Mouse (Mus musculus) urinary bladder, adult 2 months (tissue): ENCODE measurements around the gene Micu2. TPM values are rescaled to one million over a fixed set of nuclear protein-coding genes. Genes with fewer than 3 reads are reported as not detected.
"Not testable (repeated sequence)": the region's sequence is repeated elsewhere in the genome, so short reads cannot be mapped to it uniquely, and the experiment has no call there.

Source experiments
- DNase-seq: peaks from one replicate; pipeline ENCODE4 v3.0.0; 2022; ENCODE audit warnings: low spot score
- polyA plus RNA-seq: library from polyadenylated mRNA; depleted of rRNA; stranded (reverse); fragments of >200 nt; gene quantifications from 2 replicates; pipeline ENCODE4 v1.2.3, GENCODE M21; 2012

The Micu2 gene
- polyA plus RNA-seq, 1 experiment: 35.2 TPM

DNA sequence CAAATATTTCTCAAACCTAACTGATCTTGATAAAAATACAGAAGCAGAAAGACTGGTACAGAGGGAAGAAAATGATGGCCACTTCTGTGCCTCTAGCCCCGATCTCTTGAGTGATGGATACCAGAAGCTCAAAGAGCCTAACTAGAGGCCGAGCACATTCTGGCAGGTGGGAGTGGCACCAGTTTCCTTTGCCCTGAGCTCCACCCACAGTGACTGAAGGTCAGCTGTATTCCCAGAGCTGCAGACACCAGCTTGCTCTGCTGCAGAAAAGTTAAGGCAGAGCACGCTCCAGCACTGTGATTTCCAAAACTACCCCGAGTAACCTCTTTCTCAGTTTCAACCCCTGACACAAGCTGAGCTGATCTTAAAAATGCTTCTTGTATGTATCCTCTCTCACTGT is 37.2 kb downstream of the Micu2 start:
- DNase-seq: no peak

GRCm38 (mm10) chr14:57951089-57951488 is 48.0 kb downstream of the Micu2 start:
- no peak for DNase-seq

GRCm38 (mm10) chr14:57945834-57946233 is 53.2 kb downstream of the Micu2 start:
- DNase-seq: no peak

- DNase-seq: no peak
These were observed 61.8 kb downstream of the Micu2 start for GRCm38 (mm10) chr14:57937297-57937696.

DNA sequence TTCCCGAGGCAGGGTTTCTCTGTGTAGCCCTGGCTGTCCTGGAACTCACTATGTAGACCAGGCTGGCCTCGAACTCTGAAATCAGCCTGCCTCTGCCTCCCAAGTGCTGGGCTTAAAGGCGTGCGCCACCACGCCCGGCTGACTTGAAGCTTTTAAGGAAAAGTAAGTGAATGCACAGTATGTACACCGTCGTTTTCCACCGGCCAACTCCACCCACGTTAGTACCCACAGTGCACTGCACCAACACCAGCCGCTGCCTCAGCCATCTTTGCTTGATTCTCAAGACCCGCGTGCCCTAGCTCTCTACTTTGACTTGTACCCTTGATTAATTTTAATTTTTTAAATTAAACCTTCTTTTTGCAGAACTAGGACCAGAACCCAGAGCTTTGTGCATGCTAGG is 64.4 kb downstream of the Micu2 start:
- no peak for DNase-seq

GRCm38 (mm10) chr14:57933608-57934007 is 65.5 kb downstream of the Micu2 start:
- no peak for DNase-seq

DNA sequence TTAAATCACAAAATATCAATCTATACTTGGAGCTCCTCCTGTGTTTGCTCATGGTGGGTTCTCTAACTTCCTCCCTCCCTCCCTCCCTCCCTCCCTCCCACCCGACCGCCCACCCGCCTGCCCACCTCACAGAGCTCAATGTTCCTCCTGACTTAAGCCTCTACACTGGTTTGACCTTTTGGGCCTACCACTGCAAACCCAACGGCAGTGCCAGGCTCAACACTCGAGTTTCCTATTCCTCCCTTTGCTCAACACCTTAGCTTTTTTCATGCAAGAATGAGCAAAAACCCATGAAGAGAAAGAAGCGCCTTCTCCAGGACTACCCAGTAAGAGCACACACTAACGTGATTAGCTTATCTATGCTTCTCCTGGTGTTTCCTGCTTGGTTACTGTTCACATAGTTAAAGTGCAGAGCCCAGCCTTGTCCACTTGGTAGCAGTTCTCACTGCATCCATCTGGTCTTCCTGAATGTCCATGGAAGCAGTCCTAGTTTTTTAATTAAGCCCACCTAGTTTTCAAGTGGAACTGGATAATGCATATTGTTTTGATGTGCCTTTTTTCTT is 66.1 kb downstream of the Micu2 start:
- DNase-seq: no peak

GRCm38 (mm10) chr14:57921428-57922131 is 77.5 kb downstream of the Micu2 start:
- DNase-seq: no peak

GRCm38 (mm10) chr14:57920568-57921310 is 78.3 kb downstream of the Micu2 start:
- DNase-seq: no peak

DNA sequence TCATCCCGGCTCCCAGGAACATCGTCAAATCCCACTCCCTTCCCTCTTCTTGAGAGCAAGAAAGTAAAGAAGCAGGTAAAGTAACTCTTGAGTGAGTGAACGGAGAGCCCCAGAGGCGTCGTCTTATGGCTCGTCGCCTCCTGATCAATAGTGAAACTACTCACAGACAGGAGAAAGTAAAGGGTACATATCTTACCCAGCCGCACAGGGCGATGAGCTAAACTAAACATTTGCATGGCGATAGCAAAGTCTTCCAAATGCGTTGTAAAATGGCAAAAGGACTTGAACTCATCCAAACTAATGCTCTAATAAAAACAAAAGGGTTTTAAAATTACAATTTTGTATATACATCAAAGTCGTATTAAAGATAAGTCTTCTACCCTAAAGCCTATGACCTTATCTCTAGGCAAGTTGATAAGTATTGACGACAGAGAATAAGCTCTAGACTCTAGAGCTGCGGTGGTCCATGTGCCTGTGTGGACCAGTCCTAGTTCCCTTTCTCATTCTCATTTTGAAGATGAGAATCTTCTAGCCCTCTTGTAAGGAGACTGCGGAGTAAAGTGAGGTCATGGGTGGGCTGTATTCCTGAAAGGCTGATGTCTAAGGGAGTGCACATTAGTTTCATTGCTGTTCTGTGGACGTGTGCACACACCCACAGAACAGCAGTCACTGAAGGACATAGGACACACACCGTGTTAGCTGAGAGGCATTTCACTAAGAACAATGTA is 79.8 kb downstream of the Micu2 start:
- no peak for DNase-seq

DNA sequence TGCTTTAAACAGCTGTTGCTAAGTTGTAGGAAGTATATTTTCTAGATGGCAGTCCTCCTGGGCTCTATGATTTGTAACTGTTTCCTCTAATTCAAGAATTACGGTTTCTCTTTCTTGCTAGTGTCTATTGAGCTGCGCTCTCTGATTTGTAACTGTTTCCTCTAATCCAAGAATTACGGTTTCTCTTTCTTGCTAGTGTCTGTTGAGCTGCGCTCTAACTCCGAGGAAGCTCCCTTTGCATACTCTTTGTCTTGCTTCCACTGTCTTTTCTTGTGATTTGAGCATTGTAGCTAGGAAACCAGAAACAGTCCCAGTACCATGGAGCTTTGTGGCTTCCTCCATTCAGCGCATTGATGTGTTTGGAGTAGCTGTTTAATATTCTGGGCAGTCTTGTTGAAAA is 83.7 kb downstream of the Micu2 start:
- DNase-seq: no peak

DNA sequence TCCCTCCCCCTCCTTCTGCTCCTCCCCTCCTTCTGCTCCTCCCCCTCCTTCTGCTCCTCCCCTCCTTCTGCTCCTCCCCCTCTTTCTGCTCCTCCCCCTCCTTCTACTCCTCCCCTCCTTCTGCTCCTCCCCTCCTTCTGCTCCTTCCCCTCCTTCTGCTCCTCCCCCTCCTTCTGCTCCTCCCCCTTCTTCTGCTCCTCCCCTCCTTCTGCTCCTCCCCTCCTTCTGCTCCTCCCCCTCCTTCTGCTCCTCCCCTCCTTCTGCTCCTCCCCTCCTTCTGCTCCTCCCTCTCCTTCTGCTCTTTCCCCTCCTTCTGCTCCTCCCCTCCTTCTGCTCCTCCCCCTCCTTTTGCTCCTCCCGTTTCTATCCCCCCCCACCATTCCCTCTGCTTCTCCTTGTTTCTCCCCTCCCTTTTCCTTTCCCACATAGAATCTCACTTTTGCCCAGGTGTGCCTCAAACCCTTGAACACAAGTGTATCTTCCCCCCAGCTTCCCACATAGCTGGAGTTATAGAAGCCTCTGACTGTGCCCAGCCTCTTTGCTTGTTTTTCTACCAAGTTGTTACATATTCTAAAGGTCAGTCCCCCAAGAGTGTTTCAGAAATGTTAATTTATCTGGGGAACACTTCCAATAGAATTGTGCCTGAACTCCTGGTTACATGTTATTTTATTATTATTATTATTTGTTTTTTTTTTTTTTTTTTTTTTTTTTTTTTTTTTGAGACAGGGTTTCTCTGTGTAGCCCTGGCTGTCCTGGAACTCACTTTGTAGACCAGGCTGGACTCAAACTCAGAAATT is 86.7 kb downstream of the Micu2 start:
- DNase-seq: not testable (repeated sequence)

DNA sequence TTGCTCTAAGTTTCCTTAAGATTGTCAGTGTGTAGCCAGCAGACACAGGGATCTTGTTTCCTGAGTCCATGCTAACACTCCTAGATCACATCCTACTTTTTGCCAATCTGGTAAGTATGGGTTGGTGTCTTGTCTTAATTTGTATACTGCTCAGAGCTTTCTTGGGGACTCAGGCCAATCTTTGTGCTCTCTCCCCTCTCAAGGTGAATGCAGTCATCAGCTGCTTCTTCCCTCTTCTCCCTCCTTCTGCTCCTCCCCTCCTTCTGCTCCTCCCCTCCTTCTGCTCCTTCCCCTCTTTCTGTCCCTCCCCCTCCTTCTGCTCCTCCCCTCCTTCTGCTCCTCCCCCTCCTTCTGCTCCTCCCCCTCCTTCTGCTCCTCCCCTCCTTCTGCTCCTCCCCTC is 87.3 kb downstream of the Micu2 start:
- not testable (repeated sequence) for DNase-seq

DNA sequence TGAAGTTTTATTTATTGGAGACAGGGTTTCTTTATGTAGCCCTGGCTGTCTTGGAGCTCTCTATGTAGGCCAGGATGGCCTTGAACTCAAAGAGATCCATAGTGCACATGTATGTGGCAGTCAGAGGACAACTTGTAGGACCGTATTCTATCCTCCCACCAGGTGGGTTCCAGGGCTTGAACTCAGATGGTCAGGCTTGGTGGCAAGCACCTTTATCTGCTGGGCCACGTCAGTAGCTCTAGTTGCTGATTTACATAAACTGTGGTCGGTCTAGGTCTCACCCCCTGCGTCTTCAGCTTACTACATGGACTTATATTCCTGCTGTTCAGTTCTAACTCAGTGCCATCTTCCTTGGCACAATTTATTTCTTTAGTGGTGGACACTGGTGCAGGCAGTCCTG is 87.7 kb downstream of the Micu2 start:
- DNase-seq: no peak

- peak; percentile 66 for DNase-seq
These were observed 88.5 kb downstream of the Micu2 start for GRCm38 (mm10) chr14:57910501-57911068.

GRCm38 (mm10) chr14:57909297-57909696 is 89.8 kb downstream of the Micu2 start:
- DNase-seq: no peak

DNA sequence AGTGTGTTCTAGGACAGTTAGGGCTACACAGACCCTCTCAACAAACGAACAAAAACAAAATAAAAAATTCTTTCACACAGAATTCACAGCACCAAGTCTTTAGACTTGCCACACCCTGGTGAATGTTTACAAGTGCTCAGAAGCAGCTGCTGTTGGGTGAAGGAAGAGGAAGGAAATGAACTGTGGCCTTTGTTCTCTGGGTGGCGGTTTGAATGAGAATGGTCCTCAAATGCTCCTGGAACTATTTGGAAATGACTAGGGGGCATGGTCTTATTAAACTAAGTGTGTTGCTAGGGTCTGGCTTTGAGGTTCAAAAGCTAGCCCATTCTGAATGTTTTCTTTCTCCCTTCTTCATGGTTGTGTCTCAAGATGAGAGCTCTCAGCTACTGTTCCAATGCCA is 90.6 kb downstream of the Micu2 start:
- no peak for DNase-seq

DNA sequence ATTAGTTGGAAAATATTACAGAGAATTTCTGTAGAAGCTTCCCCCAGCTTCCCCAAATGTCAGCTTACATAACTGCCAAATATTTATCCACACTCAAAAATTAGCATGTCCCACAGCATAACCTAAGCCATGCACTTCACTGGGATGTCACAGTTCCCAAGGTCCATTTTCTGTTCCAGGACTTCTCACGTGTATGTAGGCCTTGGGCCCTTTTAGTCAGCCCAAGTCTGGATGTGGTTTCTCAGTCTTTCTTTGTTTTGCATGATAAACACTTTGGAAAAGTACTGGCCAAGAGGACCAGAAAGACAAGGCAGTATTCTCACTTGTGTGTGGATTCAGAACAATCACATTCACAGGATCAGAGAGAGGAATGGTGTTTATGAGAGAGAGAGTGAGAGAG is 97.1 kb downstream of the Micu2 start:
- no peak for DNase-seq

- no peak for DNase-seq
These were observed 102.2 kb downstream of the Micu2 start for GRCm38 (mm10) chr14:57896882-57897281.

DNA sequence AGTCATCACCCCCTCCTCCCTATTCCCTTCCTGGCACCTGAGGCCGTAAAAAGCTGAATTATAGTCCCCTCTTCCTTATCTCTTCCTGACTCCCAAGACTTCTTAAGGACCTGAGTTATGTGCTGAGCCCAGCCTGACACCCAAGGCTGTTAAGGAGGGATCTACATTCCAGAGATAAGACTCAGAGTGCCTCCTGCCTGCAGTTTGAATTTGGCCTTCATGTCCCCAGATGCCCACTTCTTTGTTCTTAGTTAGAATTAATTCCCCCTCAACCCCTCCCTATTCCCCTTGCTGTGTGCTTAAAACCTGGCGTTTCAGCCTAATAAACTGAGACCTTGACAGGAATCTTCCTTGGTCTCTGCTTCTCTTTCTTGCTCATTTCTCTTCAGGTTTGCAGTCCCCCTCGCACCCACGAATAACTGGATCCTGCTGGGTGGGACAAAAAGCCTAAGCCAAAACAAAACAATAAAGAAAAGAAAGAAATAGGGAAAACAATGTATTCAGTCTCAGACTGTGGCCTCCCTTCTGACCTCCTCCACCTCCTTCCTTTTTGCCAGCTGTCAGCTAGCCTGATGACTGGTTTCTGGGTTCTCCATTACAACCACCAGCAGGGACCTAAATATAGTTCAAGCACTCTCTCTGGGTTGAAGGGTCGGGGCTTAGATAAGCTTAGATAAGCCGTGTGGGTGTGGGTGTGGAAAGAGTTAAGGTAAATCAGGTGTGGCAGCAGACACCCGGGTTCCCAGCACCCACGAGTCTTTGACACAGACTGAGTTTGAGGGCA is 102.8 kb downstream of the Micu2 start:
- not testable (repeated sequence) for DNase-seq
